13 mouse cellular contexts compared by ENCODE assay signal in the genomic region with DNA sequence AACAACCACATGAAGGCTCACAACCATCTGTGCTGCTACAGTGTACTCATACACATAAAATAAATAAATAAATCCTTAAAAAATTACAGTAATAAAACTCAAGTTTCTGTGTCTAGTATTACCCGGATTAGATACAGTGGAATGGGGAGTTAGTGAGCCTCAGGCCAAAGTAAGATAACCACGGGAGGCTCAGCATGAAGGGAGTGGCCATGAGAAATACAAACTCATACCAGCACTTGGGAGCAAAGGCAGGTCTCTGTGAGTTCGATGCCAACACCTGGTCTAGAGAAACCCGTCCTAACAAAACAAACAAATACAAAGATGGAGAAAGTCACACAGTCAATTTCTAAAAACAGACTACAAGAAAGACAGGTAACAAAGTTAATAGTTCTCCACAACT.
"Had no signal": no experiment of that assay in that cellular context is flagged by ENCODE, and none has a peak within 500 bp of the region (broad histone marks: within the 10 kb centered on the region; RNA-seq: fewer than 3 reads in every experiment).

No protein-coding gene starts in this region.

- H3K27me3 ChIP-seq: midbrain, embryonic 13.5 days; stomach, embryonic 15.5 days had no signal

- ATAC-seq: midbrain, embryonic 13.5 days had no signal

- H3K9me3 ChIP-seq: limb, embryonic 10.5 days; midbrain, embryonic 13.5 days; stomach, embryonic 15.5 days had no signal

- H3K4me3 ChIP-seq: layer of hippocampus, adult 2 months; limb, embryonic 10.5 days; midbrain, embryonic 13.5 days; stomach, embryonic 15.5 days had no signal

- H3K9ac ChIP-seq: lung, embryonic 14.5 days; midbrain, embryonic 13.5 days; stomach, embryonic 15.5 days had no signal

- H3K36me3 ChIP-seq: limb, embryonic 10.5 days; midbrain, embryonic 13.5 days; stomach, embryonic 15.5 days had no signal

- H3K4me1 ChIP-seq: limb, embryonic 10.5 days; stomach, embryonic 15.5 days had no signal

- H3K4me2 ChIP-seq: lung, embryonic 14.5 days; midbrain, embryonic 13.5 days; stomach, embryonic 15.5 days had no signal

- DNase-seq: kidney, adult 11 months; kidney, adult 9 months; kidney, postnatal 4 days; lung, embryonic 14.5 days; lung, postnatal 14 days; right cerebral cortex, postnatal 14 days; thymus, adult 2 months; thymus, postnatal 25 days had no signal

- H3K27ac ChIP-seq: kidney, postnatal 0 days; layer of hippocampus, adult 2 months; limb, embryonic 10.5 days; midbrain, embryonic 13.5 days; stomach, embryonic 15.5 days had no signal
